Mouse (Mus musculus): ENCODE measurements around the gene Adgrb3.

DNA sequence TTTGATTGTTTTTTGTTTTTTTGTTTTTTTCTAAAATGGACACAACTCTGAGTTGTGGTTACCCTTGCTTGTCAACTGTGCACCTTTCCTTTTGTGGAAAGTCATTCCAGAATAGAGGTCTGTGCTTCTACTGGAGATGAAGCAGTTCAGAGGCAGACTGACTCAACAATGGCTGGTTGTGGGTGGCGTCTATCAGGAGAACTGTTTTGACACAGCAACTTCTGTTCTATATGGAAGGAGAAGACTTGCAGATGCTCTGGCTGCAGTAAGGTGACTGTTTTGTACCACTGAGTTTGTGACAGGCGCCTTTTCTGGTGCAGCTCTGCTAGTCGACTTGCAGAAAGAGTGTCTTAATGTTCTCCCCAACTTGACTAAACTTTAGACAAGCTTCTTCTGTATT lies 768.6 kb downstream of the Adgrb3 start:
- TF ChIP-seq CTCF (conservative IDR thresholded peaks at IDR 0.05; ENCODE audit: low read length) (no peak), NANOG (IDR thresholded peaks at IDR 0.05; ENCODE audit: borderline replicate concordance, low read length) (no peak), POU5F1 (IDR thresholded peaks at IDR 0.05; ENCODE audit: borderline replicate concordance, low read length) (no peak)

Measured in E14TG2a.4 (cell line).